Mouse (Mus musculus) hindbrain, embryonic 12.5 days (tissue): ENCODE data around the gene Mphosph9. TPM values are rescaled to one million over a fixed set of nuclear protein-coding genes. Genes with fewer than 3 reads are reported as not detected.

ENCODE experiments used
- ATAC-seq: fragments of 200-750 bp; cut with Nextera tagmentation; 2 replicates; pipeline ENCODE4 v1.8.0; 2017; ENCODE audit warnings: moderate TSS enrichment; ENCODE audit not compliant: low FRiP score
- H3K27ac ChIP-seq: fragments of 300-500 bp; sonication (generic); 2 replicates; pipeline ENCODE4 v1.5.1; 2016; ENCODE audit warnings: mild to moderate bottlenecking
- H3K27me3 ChIP-seq: fragments of 300-500 bp; sonication (generic); 2 replicates; pipeline ENCODE4 v1.6.1; 2016; ENCODE audit warnings: mild to moderate bottlenecking
- H3K36me3 ChIP-seq: fragments of 300-500 bp; sonication (generic); 2 replicates; pipeline ENCODE4 v1.6.1; 2016; ENCODE audit warnings: mild to moderate bottlenecking
- H3K4me1 ChIP-seq: fragments of 300-500 bp; sonication (generic); 2 replicates; pipeline ENCODE4 v1.6.1; 2016
- H3K4me2 ChIP-seq: fragments of 300-500 bp; sonication (generic); replicated peaks from 2 replicates; pipeline ENCODE4 v1.6.1; 2016; ENCODE audit warnings: mild to moderate bottlenecking
- H3K4me3 ChIP-seq: fragments of 300-500 bp; sonication (generic); 2 replicates; pipeline ENCODE4 v1.5.1; 2016; ENCODE audit warnings: mild to moderate bottlenecking
- H3K9ac ChIP-seq: fragments of 300-500 bp; sonication (generic); 2 replicates; pipeline ENCODE4 v1.6.1; 2016; ENCODE audit warnings: mild to moderate bottlenecking, moderate library complexity
- H3K9me3 ChIP-seq: fragments of 300-500 bp; sonication (generic); replicated peaks from 2 replicates; pipeline ENCODE4 v1.6.1; 2016; ENCODE audit warnings: mild to moderate bottlenecking
- WGBS: fragments of 180-500 bp; shearing (Covaris S2); methylation state at CpG from one replicate; pipeline ENCODE4 v1.1.7; 2016; 5-methylcytosine and 5-hydroxymethylcytosine counted together
- polyA plus RNA-seq: library from polyadenylated mRNA; unstranded; fragments of >200 nt; fragmentation: Nextera tagmentation; extraction: Ambion mirVana; gene quantifications from 2 replicates; pipeline ENCODE4 v1.2.1, GENCODE M21; 2016

Mphosph9 gene
- polyA plus RNA-seq, 1 experiment from 2014 or later, result 18.6 TPM

DNA sequence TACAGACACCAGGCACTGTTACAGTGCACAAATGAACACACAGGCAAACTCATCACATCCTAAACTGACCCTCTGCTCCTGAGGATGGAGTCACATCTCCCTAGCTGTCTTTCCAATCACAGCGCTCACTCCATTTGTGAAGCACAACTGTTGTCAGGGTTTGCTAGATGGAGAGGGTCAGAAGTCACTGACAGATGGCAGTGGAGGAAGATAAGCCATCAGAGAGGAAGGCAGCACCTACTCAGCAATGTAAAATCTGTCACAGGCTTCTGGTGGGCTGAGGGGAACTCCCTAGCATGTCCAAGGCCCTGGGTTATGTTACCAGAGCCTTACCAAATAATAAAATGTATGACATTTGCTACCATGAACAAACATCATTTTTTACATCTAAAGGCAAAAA, 69.7 kb downstream of the Mphosph9 start:
- peaks cover 76% of the 10 kb centered on the region for H3K36me3 ChIP-seq
- 90% methylated on average over 1 of the region's 1 CpGs for WGBS
- no peak overlapping the region for H3K4me3 ChIP-seq

DNA sequence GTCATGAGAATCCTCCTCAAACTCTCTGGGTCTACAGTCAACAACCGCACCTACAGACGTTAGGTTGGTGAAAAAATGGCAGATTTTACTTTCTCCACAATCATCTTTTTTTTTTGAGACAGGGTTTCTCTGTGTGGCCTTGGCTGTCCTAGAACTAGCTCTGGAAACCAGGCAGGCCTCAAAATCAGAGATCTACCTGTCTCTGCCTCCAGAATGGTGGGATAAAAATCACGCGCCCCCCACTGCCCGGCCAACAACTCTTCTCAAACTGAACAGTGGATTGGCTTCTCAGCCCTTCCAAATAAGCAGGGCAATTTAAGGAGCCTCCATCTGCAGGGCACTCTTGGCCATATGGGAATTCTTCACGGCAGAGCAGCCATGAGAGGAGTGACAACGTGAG, 72.6 kb downstream of the Mphosph9 start:
- H3K9ac ChIP-seq, result no peak overlapping the region
- no peak for ATAC-seq
- no peak overlapping the region for H3K4me2 ChIP-seq
- peaks cover 53% of the 10 kb centered on the region for H3K36me3 ChIP-seq
- H3K4me1 ChIP-seq, result peaks cover 7% of the 10 kb centered on the region; the same call in 1 of the 2 replicates
- no peak overlapping the region for H3K27ac ChIP-seq
- H3K9me3 ChIP-seq, result no peaks in the 10 kb centered on the region
- H3K27me3 ChIP-seq, result no peaks in the 10 kb centered on the region
- no peak overlapping the region for H3K4me3 ChIP-seq
- 90% methylated on average over 7 of the region's 7 CpGs for WGBS

More for the DNA sequence above, 69.7 kb downstream of the Mphosph9 start:
- Histone ChIP-seq H3K4me2 (no peak overlapping the region), H3K27ac (no peak overlapping the region), H3K9ac (no peak overlapping the region), H3K9me3 (no peaks in the 10 kb centered on the region), H3K4me1 (no peaks in the 10 kb centered on the region), H3K27me3 (no peaks in the 10 kb centered on the region)
- no peak for ATAC-seq

DNA sequence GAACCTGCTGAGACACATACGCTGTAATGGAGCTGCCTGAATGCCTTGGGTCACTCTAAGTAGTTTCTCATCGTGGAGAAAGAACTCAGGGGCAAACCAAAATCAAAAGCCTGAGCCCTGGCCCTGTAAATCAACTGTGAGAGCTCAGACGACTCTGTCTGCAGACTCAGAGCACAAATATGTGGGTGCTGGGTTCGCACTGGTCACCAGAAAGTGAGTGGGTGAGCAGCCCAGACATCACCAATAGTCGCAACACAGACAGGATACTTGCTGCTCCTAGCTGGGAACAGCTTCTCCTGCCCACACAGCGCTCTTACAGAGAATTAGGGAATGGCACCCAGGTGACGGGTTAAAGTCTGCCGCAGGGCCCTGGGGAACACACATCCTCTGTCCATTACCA, 74.2 kb downstream of the Mphosph9 start:
- H3K4me1 ChIP-seq, result peaks cover 12% of the 10 kb centered on the region
- H3K4me2 ChIP-seq, result no peak overlapping the region
- H3K9ac ChIP-seq, result no peak overlapping the region
- no peak for ATAC-seq
- no peaks in the 10 kb centered on the region for H3K9me3 ChIP-seq
- H3K36me3 ChIP-seq, result peaks cover 37% of the 10 kb centered on the region
- WGBS, result 89% methylated on average over 8 of the region's 8 CpGs
- no peak overlapping the region for H3K4me3 ChIP-seq
- no peak overlapping the region for H3K27ac ChIP-seq
- no peaks in the 10 kb centered on the region for H3K27me3 ChIP-seq

DNA sequence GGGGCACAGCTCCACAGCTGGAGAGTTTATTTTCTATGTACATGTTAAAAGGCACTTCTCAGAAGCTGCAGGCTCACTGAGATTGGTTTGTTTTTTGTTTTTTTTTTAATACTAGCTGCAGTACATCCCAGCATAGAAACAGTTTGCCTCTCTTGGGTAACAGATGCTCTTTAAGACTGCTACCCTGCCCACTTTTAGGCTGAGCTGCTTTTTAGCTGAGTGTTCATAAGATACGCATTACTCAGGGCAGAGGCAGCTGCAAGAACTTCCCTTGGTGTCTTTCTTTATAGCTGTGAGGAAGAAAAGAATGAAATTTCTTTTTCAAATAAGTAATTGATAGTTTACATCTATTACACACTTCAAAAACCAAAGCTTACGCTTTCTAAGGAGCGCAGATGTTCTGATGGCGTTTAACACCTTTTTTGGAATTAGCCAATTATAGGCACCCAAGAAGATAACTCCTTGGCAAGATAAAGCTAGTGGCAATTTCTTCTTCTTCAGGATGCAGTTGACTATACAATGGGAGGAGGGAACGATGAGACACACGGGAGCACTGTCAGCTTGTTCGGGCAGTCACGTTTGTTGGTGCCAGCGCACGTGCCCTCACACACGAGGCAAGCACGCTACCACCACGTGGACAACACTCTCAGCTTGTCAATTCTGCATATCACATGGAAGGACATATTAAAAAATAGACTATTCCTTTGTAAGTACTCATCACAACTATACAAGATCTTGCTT, 75.0 kb downstream of the Mphosph9 start:
- 93% methylated on average over 13 of the region's 13 CpGs for WGBS
- ATAC-seq, result no peak
- no peak overlapping the region for H3K4me2 ChIP-seq

DNA sequence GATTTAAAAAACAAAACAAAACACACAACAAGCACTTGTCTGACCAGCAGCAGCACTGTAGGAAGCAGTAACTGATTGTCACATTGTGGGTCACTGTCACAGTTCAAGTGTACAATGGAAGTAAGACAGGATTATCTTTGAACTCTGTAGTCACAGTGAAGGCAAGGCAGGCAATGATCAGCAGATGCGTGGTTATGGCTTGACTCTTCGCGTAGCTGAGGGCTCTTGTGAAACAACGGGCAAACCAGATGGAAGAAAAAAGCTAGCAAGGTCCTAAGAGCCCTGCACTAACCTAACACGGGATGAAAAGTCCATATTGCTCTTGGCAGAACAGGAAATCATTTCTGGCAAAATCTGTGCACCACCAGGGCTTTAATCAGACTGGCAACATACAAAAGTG, 76.7 kb downstream of the Mphosph9 start:
- 83% methylated on average over 5 of the region's 5 CpGs for WGBS
- H3K9me3 ChIP-seq, result no peaks in the 10 kb centered on the region

More for the DNA sequence above, 75.0 kb downstream of the Mphosph9 start:
- no peak overlapping the region for H3K9ac ChIP-seq
- no peaks in the 10 kb centered on the region for H3K27me3 ChIP-seq
- H3K4me1 ChIP-seq, result peaks cover 20% of the 10 kb centered on the region
- H3K27ac ChIP-seq, result no peak overlapping the region
- H3K9me3 ChIP-seq, result no peaks in the 10 kb centered on the region
- H3K36me3 ChIP-seq, result peaks cover 29% of the 10 kb centered on the region
- no peak overlapping the region for H3K4me3 ChIP-seq

DNA sequence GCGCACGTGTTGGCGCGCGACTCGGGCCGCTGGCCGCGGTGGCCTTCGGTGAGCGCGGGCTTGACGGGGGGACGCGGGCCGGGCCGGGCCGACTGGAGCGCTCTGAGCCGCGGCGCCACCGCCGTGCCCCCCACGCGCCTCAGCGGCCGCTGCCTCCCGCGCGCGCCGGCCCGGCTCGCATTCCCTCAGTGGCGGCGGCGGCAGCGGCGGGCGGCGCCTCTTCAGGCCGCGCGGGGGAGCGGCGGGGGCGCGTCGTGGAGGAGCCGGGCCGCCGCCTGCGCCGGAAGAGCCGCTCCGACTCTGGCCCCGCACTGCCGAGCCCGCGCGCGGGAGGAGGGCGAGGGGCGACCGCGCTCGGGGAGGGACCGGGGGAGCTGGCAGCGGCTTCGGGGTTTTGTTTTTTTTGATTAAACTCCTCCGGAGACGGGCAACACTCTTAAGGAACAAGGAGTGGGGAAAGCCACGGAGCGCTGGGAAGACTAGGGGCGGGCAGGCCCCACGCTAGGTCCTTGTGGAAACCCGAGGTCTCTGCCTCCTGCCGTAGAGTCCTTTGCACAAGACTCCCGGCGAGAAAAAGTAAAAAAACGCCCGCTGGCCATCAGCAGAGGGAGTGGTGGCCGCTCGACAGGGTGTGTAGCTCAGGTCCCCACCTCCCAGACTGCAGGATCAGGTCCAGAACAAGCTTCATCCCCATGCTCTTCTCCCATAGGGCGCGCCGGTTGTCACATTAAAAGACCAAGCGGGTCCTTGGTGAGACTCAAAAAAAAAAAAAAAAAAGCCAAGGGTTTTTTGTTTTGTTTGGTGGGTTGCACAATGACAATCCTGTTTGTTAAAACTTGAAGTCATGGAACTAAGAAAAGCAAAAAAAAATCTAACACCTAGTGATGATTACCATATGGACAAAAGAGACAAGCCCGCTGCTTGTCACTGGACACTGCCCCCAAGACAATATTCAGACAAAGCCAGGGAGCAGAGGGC, 77.9 kb downstream of the Mphosph9 start, which contains the start of gene Pitpnm2:
TSS of gene Pitpnm2 (minus strand) at position 147 of the 978 bp plus-strand sequence.
- Histone ChIP-seq H3K4me1 (peaks cover 24% of the 10 kb centered on the region), H3K4me2 (peak within 1 kb of the TSS; percentile 70), H3K36me3 (peaks cover 11% of the 10 kb centered on the region; the same call in 1 of the 2 replicates), H3K27me3 (no peaks in the 10 kb centered on the region), H3K9me3 (no peaks in the 10 kb centered on the region), H3K4me3 (peak within 1 kb of the TSS; percentile 71), H3K9ac (peak within 1 kb of the TSS; percentile 88), H3K27ac (peak within 1 kb of the TSS; percentile 77)
- under 1% methylated on average over 72 of the region's 90 CpGs for WGBS
- peak; percentile 79 for ATAC-seq

More for the DNA sequence above, 76.7 kb downstream of the Mphosph9 start:
- H3K9ac ChIP-seq, result no peak overlapping the region
- H3K36me3 ChIP-seq, result peaks cover 13% of the 10 kb centered on the region; the same call in 1 of the 2 replicates
- no peak for ATAC-seq
- H3K4me2 ChIP-seq, result no peak overlapping the region
- no peaks in the 10 kb centered on the region for H3K27me3 ChIP-seq
- H3K4me3 ChIP-seq, result no peak overlapping the region
- peaks cover 24% of the 10 kb centered on the region for H3K4me1 ChIP-seq
- no peak overlapping the region for H3K27ac ChIP-seq

DNA sequence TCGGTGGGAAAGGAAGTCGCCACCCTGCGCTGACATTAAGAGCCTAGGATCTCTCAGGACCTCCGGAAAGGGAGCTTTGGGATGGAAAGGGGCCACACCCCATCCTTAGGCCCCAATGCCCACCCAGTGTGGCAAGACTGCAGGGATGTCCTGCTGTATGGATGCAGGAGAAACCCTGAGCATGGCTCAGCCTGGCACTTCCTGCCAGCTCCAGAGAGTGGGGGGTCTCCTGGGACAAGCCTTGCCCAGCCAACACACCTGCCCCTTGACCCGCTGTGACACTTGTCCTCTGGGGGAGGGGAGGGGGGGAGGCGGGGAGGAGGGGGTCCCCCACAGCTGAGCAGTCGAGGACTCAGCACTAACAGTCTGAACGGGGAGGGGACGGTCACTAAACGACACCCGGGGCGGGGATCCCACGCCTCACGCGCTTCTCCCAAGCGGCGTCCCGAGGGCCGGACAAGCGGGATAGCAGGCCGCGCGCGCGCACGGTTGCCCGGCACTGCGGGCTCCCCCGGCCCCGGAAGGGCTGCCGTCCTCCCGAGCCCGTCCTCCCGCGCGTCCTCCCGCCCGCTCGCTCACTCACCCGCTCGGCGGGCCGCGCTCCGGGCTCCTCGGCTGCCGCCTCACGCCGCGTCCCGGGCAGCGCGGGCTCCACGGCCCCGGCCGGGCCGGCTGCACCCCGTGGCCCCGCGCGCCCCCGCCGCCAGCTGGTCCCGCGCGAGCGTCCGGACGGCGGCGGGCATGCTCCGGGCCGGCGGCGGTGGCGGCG, 78.7 kb downstream of the Mphosph9 start:
- Histone ChIP-seq H3K4me2 (peak overlapping the region; percentile 70), H3K9me3 (no peaks in the 10 kb centered on the region), H3K27ac (peak overlapping the region; percentile 77), H3K4me1 (peaks cover 24% of the 10 kb centered on the region), H3K4me3 (peak overlapping the region; percentile 71), H3K36me3 (peaks cover 13% of the 10 kb centered on the region; the same call in 1 of the 2 replicates), H3K9ac (peak overlapping the region; percentile 88), H3K27me3 (no peaks in the 10 kb centered on the region)
- under 1% methylated on average over 33 of the region's 77 CpGs for WGBS
- peak; percentile 69 for ATAC-seq

DNA sequence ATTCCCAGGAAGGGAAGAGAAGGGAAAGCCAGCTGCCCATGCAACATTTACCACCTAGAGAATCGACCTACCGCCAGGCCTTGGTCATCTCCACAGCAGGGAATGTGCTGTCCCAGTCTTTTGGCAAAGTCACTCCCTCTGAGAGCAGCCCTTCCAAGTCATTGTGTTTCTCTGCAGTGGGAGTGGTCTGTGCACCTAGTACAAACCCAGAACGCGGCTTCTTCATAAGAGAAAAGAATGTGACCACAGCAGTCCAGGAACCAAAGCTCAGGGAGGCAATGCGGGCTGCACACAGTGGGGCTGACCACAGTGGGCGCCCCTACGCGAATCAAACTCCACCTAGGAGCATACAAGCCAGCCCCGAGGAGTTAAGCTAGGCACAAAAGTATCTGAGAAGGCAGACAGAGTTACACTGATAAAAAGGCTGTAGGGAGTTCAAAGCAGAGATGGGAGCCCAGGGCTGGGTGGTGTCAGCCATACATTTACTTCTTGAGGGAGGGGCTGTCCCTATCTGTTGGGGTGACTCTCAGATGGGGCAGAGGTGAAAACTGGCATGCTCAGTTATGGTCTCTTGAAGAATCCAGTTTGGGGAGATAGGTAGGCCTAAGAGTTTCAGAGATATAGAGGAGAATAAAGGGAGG, 79.7 kb downstream of the Mphosph9 start:
- H3K27ac ChIP-seq, result no peak overlapping the region
- ATAC-seq, result no peak
- 0 out of 2 replicates have a peak, but pooled peaks cover 6% of the 10 kb centered on the region for H3K36me3 ChIP-seq
- H3K9ac ChIP-seq, result no peak overlapping the region
- no peaks in the 10 kb centered on the region for H3K27me3 ChIP-seq
- peak overlapping the region; percentile 70 for H3K4me2 ChIP-seq
- H3K4me3 ChIP-seq, result 0 out of 2 replicates have a peak overlapping the region, but pooled peaks have one; percentile 71
- H3K4me1 ChIP-seq, result peaks cover 24% of the 10 kb centered on the region
- no peaks in the 10 kb centered on the region for H3K9me3 ChIP-seq
- WGBS, result 14% methylated on average over 9 of the region's 9 CpGs

DNA sequence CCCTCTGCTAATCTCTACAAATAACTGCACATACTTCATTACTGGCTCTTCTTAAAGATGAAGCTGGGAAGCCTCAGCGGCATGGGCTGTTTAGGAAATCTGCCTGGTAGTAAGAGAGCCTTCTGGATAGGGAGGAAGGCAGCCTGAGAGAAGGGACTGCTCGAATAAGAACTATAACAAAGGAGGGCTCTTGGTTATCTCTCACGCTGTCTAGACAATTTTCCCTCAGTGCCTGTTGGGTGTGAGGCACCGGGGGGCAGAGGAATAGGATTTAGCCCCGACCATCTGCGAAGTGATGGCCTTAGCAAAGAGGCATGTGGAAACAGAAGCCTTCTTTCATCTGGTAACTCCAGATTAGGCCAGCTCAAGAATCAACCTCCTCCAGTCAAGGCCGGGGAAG, 80.5 kb downstream of the Mphosph9 start:
- H3K9ac ChIP-seq, result no peak overlapping the region
- ATAC-seq, result no peak
- no peak overlapping the region for H3K4me3 ChIP-seq
- WGBS, result 40% methylated on average over 7 of the region's 7 CpGs
- peaks cover 27% of the 10 kb centered on the region for H3K4me1 ChIP-seq
- no peak overlapping the region for H3K4me2 ChIP-seq
- H3K27ac ChIP-seq, result no peak overlapping the region
- H3K36me3 ChIP-seq, result 0 out of 2 replicates have a peak, but pooled peaks cover 6% of the 10 kb centered on the region
- H3K27me3 ChIP-seq, result no peaks in the 10 kb centered on the region
- H3K9me3 ChIP-seq, result no peaks in the 10 kb centered on the region

DNA sequence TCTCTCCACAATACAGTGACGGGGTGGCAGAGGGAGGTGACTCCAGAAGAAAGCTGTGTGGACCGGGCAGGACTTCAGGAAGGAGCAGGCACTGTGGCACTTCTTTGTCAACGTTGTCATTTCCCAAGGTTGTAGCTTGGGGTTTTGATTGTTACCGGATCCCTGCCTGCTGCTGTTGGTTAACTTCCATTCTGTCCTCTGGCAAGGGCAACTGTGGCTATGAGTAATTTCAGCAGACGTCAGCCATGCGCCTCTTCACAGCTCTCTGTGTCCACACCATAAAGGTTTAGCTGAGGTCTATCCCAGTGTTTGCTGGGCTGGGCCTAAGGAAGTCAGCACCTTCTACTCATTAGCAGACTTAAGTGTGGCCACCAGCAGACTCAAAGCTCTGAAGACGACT, 82.9 kb downstream of the Mphosph9 start:
- H3K9me3 ChIP-seq, result no peaks in the 10 kb centered on the region
- no peak overlapping the region for H3K4me2 ChIP-seq
- H3K36me3 ChIP-seq, result 0 out of 2 replicates have a peak, but pooled peaks cover 6% of the 10 kb centered on the region
- H3K4me3 ChIP-seq, result no peak overlapping the region
- WGBS, result 94% methylated on average over 7 of the region's 7 CpGs
- H3K9ac ChIP-seq, result no peak overlapping the region
- H3K27me3 ChIP-seq, result no peaks in the 10 kb centered on the region
- no peak overlapping the region for H3K27ac ChIP-seq
- no peak for ATAC-seq
- peaks cover 40% of the 10 kb centered on the region for H3K4me1 ChIP-seq

DNA sequence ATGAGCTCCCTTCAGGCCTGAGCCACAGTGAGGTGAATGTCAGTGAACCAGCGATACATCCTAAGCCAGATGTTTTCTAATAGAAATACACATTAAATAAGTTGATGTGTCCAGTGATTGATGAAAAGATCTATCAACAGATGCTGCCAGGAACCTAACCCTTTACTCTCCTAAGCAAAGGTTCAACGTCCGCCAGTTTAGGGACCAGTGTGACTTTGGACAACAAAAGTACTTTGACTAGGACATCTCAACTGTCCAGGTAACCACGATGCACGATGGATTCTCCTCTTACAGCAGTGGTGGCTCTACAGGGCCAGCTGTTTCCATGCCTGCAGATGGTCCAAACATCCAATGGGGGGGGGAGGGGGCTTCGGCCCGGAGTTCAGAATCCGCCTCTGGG, 83.3 kb downstream of the Mphosph9 start:
- no peak overlapping the region for H3K4me3 ChIP-seq
- H3K27ac ChIP-seq, result no peak overlapping the region
- H3K27me3 ChIP-seq, result no peaks in the 10 kb centered on the region
- no peaks in the 10 kb centered on the region for H3K9me3 ChIP-seq
- H3K4me2 ChIP-seq, result no peak overlapping the region
- H3K9ac ChIP-seq, result no peak overlapping the region
- ATAC-seq, result no peak
- H3K4me1 ChIP-seq, result peaks cover 40% of the 10 kb centered on the region
- 92% methylated on average over 8 of the region's 8 CpGs for WGBS
- 0 out of 2 replicates have a peak, but pooled peaks cover 6% of the 10 kb centered on the region for H3K36me3 ChIP-seq
